Mouse (Mus musculus) left cerebral cortex, postnatal 10 days (tissue): Measurements from ENCODE around the gene Gnas. TPM values are rescaled to one million over a fixed set of nuclear protein-coding genes. Genes with fewer than 3 reads are reported as not detected.

Experiments
- microRNA-seq: library from miRNA; unstranded; fragments of <30 nt; microRNA quantifications from one replicate; pipeline ENCODE4 v1.2.0, GENCODE M21; 2022
- total RNA-seq, 2 experiments: library from RNA; stranded (reverse); gene quantifications; 2 replicates each; pipeline ENCODE4 v1.2.3; 2021

Gnas gene
- total RNA-seq, 2 experiments from 2014 or later, result 1,952 to 1,966 TPM

Small RNAs within 50 kb of the gene (microRNA-seq; reads per million reads assigned to microRNA genes)
- not detected for gene Gm27591
- gene Mir296, result 6,850 reads per million, percentile 94 among the genes with 10 or more reads in this experiment
- gene Mir298, result 15,137 reads per million, percentile 96 among the genes with 10 or more reads in this experiment

Other genes starting within 250 kb of the Gnas start
- 10 to 100 TPM; 36.0 to 37.3 TPM for gene Stx16, start 208.0 kb upstream of the Gnas start, total RNA-seq
- gene Npepl1, start 174.0 kb upstream of the Gnas start, total RNA-seq, result 10 to 100 TPM; 14.3 to 15.1 TPM
- 1 to 10 TPM; 2.2 to 2.6 TPM for gene Gm20721, start 62.4 kb downstream of the Gnas start, total RNA-seq
- 10 to 100 TPM; 56.6 to 59.1 TPM for gene Nelfcd, start 131.5 kb downstream of the Gnas start, total RNA-seq
- 10 to 100 TPM; 26.2 to 28.1 TPM for gene Ctsz, start 154.7 kb downstream of the Gnas start, total RNA-seq
- gene Tubb1, start 166.4 kb downstream of the Gnas start, total RNA-seq, result not detected
- 100 to 1,000 TPM; 368 to 383 TPM for gene Atp5e, start 179.8 kb downstream of the Gnas start, total RNA-seq
- gene Prelid3b, start 188.8 kb downstream of the Gnas start, total RNA-seq, result 10 to 100 TPM; 47.0 to 51.8 TPM